Mouse (Mus musculus) Muller cell, postnatal 12 days (primary cell): ENCODE measurements around the gene Btnl2.
A peak's percentile ranks its signal among the peaks of the same experiment; 100 is the strongest.
"Not testable (repeated sequence)": the region's sequence is repeated elsewhere in the genome, so short reads cannot be mapped to it uniquely, and the experiment has no call there.

ENCODE experiments used
- DNase-seq: peaks from one replicate; pipeline ENCODE4 v3.0.0-alpha.2; 2015; ENCODE audit errors: inconsistent ontology term

Gene Btnl2

DNA sequence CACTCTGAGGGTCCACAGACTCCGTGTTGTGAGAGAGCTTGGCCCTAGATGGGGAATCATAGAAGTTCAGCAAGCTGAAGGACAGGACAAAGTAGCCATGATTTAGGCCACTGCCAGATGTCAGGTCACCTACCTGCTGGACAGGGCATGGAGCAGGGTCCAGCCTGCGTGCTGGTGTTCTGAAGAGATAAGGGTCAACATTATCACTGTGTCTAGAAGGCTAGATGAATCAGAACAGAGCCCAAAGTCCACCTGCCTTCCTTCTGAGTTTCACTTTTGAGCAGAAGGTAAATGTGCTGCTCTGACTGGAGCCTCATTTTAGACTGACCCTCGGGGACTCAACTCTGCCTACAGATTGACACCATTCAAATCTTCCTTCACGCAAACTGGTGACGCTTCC, at the start of gene Btnl2:
Gene Btnl2, plus strand, starts transcription at position 284 of the 400 bp plus-strand sequence.
- no peak for DNase-seq

DNA sequence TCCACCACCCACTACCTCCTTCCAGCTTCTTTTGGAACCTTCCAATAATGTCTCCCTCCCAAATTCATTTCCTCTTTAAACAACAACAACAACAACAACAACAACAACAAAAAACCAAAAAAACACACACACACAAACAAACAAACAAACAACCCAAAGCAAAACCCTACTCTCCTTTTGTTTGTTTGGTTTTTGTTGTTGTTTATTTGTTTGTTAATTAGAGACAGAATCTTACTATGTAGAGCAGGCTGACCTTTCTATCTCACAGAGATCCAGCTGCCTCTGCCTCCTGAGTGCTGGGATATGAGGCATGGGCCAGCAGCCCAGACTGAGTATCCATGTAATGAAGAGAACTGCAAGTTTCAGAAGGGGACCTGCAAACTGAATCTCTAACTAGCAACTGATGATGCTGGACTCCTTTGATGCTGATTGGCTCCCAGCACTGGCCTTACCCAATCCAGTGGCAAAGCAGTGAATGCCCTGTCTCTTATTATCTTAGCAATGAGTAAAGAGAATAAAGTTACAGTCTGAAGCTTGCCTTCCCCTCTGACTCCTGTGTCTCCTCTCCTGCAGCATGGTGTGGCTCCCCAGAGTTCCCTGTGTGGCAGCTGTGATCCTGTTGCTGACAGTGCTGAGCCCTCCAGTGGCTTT, 49.1 kb upstream of the Btnl2 start, which contains the start of gene H2-Eb1:
Gene H2-Eb1, plus strand, starts transcription at position 488 of the 651 bp plus-strand sequence.
- peak; percentile 69 for DNase-seq

DNA sequence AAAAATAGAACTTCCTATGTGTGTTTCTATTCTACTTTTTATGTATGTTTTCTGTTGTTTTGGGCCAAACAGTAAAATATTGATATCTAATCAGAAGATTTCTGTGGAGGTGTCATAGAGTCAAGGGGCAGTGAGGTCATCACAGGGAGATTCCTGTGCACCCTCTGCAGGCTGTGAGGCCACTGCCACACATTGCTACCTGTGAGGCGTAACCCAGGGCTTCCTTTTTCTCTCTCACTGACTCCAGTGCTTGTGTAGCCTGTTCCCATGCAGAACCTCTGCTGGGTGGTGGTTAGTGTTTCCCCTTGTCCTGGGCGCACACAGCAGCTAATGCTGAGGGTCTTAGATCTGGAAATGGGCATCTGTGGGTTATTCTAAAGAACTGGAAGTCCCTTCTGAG, 48.2 kb upstream of the Btnl2 start:
- no peak for DNase-seq

GRCm38 (mm10) chr17:34307216-34307615, 47.4 kb upstream of the Btnl2 start:
- no peak for DNase-seq

DNA sequence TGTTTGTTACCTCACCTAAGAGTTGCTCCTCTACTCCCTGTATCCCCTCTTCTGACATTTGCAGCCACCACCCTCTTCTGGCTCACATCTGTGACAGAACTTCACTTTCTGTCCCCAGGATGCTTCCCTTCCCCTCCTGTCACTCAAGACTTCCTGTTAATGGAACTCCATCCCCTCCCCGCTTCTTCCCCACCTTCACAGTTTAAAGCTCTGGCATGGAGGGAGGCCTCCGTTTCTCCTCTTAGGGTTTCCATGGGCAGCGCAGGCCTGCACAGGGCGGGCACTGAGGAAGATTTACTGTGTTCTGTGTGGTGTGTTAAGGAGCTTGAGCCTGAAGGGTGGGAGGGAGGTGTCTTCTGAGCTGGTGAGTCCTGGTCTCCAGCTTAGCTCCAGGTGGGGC, 46.5 kb upstream of the Btnl2 start:
- no peak for DNase-seq

DNA sequence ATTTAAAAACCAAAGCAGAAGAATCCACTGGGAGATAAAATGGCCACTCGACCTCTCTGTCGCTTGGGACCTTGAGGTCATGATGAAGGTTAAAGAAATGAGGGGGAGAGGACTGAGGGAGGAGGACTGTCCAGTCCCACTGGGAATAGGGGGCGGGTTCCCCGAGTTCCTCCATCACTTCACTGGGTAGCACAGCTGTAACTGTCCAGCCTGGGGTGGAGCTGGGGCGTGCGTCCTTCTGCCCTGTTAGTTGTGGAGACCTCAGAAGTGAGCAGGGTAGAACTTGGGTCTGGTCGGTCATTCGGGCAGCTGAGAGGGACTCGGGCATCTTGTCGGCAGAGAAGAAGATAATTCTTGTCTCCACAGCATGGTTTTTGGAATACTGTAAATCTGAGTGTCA, 45.4 kb upstream of the Btnl2 start:
- DNase-seq: no peak

- DNase-seq: peak; percentile 57
These were observed 44.8 kb upstream of the Btnl2 start for GRCm38 (mm10) chr17:34309683-34310385.

DNA sequence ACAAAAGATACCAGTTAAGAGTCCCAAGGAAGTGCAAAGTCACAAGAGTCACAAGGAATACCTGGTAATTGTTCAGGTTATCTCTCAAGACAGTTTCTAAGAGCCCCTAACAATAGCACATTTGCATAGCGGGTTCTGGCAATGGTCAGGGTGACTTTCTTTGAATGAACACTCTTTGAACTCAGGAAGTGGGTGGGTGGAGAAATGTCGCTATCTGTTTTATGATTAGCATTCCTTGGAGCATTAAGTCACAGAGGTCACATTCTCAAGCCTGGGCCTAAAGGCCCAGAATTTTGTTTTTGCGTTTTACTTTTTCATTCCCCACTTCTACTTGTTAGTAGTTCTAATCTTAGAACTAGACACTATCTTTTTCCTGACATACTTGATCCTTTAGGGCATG, 44.1 kb upstream of the Btnl2 start:
- DNase-seq: not testable (repeated sequence)

GRCm38 (mm10) chr17:34312185-34312584, 42.4 kb upstream of the Btnl2 start:
- DNase-seq: no peak

DNA sequence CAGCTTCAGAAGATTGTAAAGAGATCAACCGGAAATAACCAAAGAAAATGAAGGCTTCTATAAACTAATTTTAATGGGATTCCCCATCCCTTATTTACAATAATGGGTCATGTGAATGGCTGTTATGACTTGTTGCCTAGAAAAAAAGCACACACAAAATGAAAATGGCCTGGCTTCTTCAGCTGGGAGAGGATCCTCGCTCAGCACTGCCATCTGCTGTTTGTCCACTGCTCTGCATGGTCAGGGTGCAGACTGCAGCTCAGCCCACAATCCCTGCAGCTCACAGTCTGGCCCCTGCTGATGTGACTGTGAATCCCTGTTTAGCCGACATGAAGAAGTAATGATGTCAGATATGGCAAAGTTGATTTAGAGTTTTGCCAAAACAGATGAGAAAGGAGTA, 41.2 kb upstream of the Btnl2 start:
- DNase-seq: peak; percentile 30

DNA sequence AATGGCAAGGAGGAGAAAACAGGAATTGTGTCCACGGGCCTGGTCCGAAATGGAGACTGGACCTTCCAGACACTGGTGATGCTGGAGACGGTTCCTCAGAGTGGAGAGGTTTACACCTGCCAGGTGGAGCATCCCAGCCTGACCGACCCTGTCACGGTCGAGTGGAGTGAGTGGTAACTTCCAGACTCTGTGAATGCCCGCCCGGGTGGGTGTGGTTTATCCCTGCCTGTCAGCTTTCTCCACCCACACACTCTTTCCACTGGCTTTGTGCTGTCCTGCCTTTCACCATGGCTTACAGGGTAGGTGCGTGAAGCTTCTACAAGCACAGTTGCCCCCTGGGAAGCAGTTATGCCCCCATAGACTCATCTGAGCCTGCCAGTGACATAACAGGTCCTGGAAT, 40.3 kb upstream of the Btnl2 start:
- no peak for DNase-seq

DNA sequence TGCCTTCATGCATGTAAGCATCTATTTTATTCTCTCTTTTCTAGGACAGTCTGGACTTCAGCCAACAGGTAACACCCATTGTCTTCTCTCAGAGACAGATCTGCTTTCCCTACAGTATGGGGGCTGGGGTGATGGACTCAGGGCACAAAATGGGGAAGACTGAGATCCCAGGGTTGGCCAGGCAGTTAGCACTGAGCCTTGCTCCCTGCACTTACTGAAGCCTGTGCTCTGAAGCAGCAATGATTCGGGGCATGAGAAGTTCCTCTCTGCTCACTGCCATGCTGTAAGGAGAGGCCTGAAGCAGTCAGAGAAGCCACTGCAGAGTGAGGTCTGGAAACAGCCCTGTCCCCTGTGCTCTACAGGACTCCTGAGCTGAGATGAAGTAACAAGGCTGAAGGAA, 39.1 kb upstream of the Btnl2 start:
- no peak for DNase-seq

DNA sequence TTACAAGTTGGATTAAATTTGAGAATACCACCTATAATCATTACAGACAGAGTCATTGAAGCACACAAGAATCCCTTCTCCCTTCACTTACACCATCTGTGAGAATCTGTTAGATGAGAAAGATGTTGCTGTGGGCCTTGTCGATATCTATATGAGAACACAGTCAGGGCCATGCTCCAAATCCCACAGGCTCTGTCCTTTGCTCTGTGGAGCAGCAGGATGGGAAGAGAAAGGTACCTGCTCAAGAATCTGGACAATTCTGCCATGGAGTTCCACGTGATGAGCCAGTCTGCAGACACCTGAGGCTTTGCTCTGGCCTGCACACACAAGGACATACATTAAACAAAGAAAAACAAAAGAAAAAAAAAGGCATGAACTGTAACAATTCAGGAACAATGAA, 37.9 kb upstream of the Btnl2 start:
- DNase-seq: no peak

GRCm38 (mm10) chr17:34317275-34317674, 37.3 kb upstream of the Btnl2 start:
- DNase-seq: no peak

DNA sequence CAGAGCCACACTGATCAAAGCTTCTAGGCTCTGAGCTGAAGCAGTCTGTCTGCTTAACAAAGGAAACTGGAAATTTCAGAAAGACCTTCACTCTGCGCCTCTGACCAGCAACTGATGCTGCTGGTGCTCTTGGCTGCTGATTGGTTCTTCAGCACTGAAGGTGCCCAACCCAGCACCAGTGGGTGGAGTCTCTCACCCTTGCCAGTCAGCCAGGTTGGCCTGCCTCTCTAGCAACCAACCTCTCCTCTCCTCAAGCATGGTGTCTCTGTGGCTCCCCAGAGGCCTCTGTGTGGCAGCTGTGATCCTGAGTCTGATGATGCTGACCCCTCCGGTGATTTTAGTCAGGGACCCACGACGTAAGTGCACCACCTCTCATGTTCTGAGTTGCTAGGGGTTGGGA, 29.2 kb upstream of the Btnl2 start, which contains the start of gene H2-Eb2:
Gene H2-Eb2, plus strand, starts transcription at position 230 of the 400 bp plus-strand sequence.
- DNase-seq: no peak

GRCm38 (mm10) chr17:34326373-34326772, 28.2 kb upstream of the Btnl2 start:
- DNase-seq: no peak

GRCm38 (mm10) chr17:34329807-34330206, 24.8 kb upstream of the Btnl2 start:
- no peak for DNase-seq

GRCm38 (mm10) chr17:34331200-34331599, 23.4 kb upstream of the Btnl2 start:
- no peak for DNase-seq

DNA sequence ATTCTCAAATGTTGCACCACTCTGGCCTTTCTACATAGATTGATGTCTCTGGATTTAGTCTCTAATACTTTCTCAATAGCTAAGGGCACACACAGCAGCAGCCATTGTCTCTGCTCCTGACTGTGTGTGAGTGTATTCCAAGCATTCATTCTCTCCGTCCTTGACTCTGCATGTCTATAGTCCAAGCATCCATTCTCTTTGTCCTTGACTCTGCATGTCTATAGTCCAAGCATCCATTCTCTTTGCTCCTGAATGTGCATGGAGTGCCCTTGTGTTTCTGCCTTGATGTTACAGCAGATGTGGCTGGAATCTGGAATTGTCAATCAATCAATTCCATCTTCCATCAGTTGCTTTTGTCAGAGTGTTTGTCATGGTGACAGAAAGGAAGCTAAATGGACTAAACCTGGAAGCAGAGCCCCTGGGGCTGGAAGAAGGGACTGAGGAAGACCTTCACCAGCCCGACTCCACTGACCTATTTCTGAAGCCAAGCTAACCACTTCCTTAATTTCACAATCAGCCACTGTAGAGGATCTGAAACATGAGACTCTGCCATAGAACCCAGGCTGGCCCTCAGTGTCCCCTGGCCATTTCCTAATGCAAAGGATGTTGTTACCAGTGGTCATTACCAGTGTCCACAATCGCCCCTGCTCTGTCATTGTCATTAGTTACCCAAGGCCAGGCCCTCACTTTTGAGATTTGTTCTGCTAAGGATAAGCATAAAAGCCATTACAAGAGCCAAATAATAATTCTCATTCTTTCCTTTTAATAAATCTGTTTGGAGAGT, 13.8 kb upstream of the Btnl2 start:
- no peak for DNase-seq

- no peak for DNase-seq
These were observed 9.7 kb upstream of the Btnl2 start for GRCm38 (mm10) chr17:34344882-34345281.

DNA sequence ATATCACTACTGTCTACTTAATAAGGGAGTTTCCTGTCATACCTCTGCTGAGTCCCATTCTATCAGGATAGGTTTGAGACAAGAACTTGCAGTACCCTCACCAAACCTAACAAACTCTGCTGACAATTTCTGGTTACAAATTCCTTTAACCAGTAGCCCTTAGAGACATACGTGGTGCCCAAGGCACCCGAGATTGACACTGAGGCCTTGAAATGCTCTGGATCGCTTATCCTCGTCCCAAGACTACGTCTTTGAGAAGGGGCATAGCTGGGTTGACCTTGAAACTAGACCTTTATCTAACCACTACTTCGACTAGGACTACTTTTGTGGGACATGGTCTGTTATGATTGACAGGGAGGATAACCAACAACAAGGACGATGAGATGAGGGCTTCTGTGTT, 9.1 kb upstream of the Btnl2 start:
- no peak for DNase-seq

DNA sequence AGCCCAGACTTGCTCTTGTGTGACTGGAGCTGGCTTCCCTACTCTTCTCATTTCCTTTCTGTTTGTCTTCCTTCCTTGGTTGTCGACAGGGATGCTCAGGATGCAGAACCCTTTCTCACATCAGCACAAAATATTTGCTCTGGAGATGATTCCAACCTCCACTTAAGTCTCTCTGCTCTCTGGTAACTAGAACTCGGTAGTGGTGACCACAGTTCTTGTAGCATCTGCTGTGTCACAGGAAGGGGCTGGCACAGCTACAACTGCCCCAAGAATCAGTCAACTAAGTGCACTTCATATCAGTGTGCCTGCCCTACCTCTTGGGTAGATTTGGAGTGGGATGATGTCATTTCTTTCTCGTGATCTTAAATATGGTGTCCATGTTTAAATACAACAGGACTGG, 8.6 kb upstream of the Btnl2 start:
- DNase-seq: no peak
